Mouse (Mus musculus) neutrophil, adult 5-6 weeks (primary cell): Measurements from ENCODE around the gene Pgam2. TPM values are rescaled to one million over a fixed set of nuclear protein-coding genes. Genes with fewer than 3 reads are reported as not detected.
"Not testable (repeated sequence)": the region's sequence is repeated elsewhere in the genome, so short reads cannot be mapped to it uniquely, and the experiment has no call there.

Experiments used
- ATAC-seq: fragments of 151-379, 151-347 bp; 2 replicates; pipeline ENCODE4 v1.8.0; 2017; ENCODE audit warnings: mild to moderate bottlenecking, moderate TSS enrichment; ENCODE audit not compliant: insufficient number of reproducible peaks, poor library complexity, low FRiP score, severe bottlenecking; ENCODE audit errors: extremely low read depth
- total RNA-seq: library from RNA; stranded (forward); fragments of 200-1000 nt; gene quantifications from 2 replicates; pipeline ENCODE4 v1.2.3, GENCODE M21; 2017

Gene Pgam2
- total RNA-seq, 1 experiment from 2014 or later: 1.3 TPM

GRCm38 (mm10) chr11:5813381-5813780, 9.8 kb upstream of the Pgam2 start:
- no peak for ATAC-seq

- not testable (repeated sequence) for ATAC-seq
Measured at GRCm38 (mm10) chr11:5809487-5809886, 6.0 kb upstream of the Pgam2 start.

GRCm38 (mm10) chr11:5807956-5808355, 4.4 kb upstream of the Pgam2 start:
- ATAC-seq: no peak

- no peak for ATAC-seq
Measured at GRCm38 (mm10) chr11:5805711-5806110, 2.2 kb upstream of the Pgam2 start.

- ATAC-seq: no peak
Measured at GRCm38 (mm10) chr11:5804174-5804573, 641 bp upstream of the Pgam2 start.

GRCm38 (mm10) chr11:5802457-5803217, 896 bp downstream of the Pgam2 start:
- no peak for ATAC-seq

GRCm38 (mm10) chr11:5802005-5802404, 1.5 kb downstream of the Pgam2 start:
- no peak for ATAC-seq

GRCm38 (mm10) chr11:5801511-5801910, 2.0 kb downstream of the Pgam2 start:
- no peak for ATAC-seq

GRCm38 (mm10) chr11:5799621-5800490, 3.7 kb downstream of the Pgam2 start:
- no peak for ATAC-seq

- no peak for ATAC-seq
Measured at GRCm38 (mm10) chr11:5797928-5798327, 5.6 kb downstream of the Pgam2 start.

GRCm38 (mm10) chr11:5797371-5797770, 6.2 kb downstream of the Pgam2 start:
- ATAC-seq: no peak

- ATAC-seq: no peak
Measured at GRCm38 (mm10) chr11:5796939-5797338, 6.6 kb downstream of the Pgam2 start.

GRCm38 (mm10) chr11:5795706-5796105, 7.8 kb downstream of the Pgam2 start:
- no peak for ATAC-seq

- ATAC-seq: no peak
Measured at GRCm38 (mm10) chr11:5795290-5795689, 8.2 kb downstream of the Pgam2 start.

- no peak for ATAC-seq
Measured at GRCm38 (mm10) chr11:5790431-5790830, 13.1 kb downstream of the Pgam2 start.

- peak; percentile 41 for ATAC-seq
Measured at GRCm38 (mm10) chr11:5789754-5790333, 13.7 kb downstream of the Pgam2 start.

GRCm38 (mm10) chr11:5789071-5789753, 14.3 kb downstream of the Pgam2 start:
- ATAC-seq: peak; percentile 23

GRCm38 (mm10) chr11:5788056-5789014, 15.2 kb downstream of the Pgam2 start, which contains the start of gene Dbnl:
TSS of gene Dbnl (plus strand) at chr11:5788488.
- ATAC-seq: peak; percentile 81
